Mouse (Mus musculus) olfactory bulb, adult 2 months (tissue): ENCODE data around the gene Rorb.

ENCODE experiments used
- CTCF ChIP-seq: fragments of 200-500 bp; IDR thresholded peaks from 2 replicates; pipeline ENCODE4 v1.5.1; 2012; ENCODE audit warnings: low read depth, mild to moderate bottlenecking, low read length, moderate library complexity; ENCODE audit not compliant: insufficient read depth
- POLR2A ChIP-seq: fragments of 200-500 bp; IDR thresholded peaks from 2 replicates; pipeline ENCODE4 v1.6.1; 2012; ENCODE audit warnings: mild to moderate bottlenecking, low read depth, low read length, moderate library complexity; ENCODE audit not compliant: insufficient read depth

DNA sequence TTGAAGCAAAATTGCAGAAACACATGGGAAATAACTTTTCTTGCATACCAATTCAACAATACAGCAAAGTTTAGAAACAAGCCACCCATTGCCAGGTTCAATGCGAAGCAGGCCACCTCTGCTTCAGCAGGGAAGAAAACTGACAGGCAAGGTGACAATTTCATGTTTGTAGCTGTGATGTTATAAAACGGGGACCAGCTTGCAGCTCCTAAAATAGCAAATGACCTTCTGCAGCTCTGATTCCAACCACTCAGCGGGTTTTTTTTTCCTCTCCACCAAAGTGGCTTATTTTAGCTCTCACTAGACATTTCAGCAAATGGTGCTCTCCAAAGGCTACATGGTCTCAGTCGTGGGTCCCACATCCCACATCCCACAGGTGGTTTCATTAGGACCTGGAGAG, 143.7 kb downstream of the Rorb start:
- no peak for TF ChIP-seq CTCF
- no peak for TF ChIP-seq POLR2A
